Mouse (Mus musculus) CH12.LX (cell line): ENCODE results near the gene Isg20l2. TPM values are rescaled to one million over a fixed set of nuclear protein-coding genes. Genes with fewer than 3 reads are reported as not detected.

Source experiments
- DNase-seq: peaks from one replicate; pipeline ENCODE4 v3.0.0-alpha.2; 2013; ENCODE audit errors: extremely low read depth
- H3K27ac ChIP-seq: 2 replicates; pipeline ENCODE4 v1.5.1; 2012; ENCODE audit warnings: low read depth, mild to moderate bottlenecking, control low read depth, moderate library complexity; ENCODE audit not compliant: insufficient read depth
- H3K27me3 ChIP-seq: replicated peaks from 2 replicates; pipeline ENCODE3; 2012; ENCODE audit warnings: inconsistent platforms
- H3K36me3 ChIP-seq, 2 experiments: replicated peaks in 1 of 2; 2 replicates each; pipeline versions ENCODE3 to v1.6.1; 2012; ENCODE audit warnings: inconsistent platforms in 1 of 2, low read length in 1 of 2, mild to moderate bottlenecking in 1 of 2, mixed read lengths in 1 of 2, moderate library complexity in 1 of 2; ENCODE audit not compliant: control insufficient read depth in 1 of 2, insufficient read depth in 1 of 2
- H3K4me1 ChIP-seq, 2 experiments: 2 replicates each; pipeline ENCODE4 v1.6.1; 2012; ENCODE audit warnings: inconsistent platforms in 1 of 2, moderate library complexity in 1 of 2; ENCODE audit not compliant: insufficient read depth in 2 of 2, control insufficient read depth in 1 of 2
- H3K4me2 ChIP-seq: 2 replicates; pipeline ENCODE4 v1.6.1; 2012; ENCODE audit warnings: low read depth, mild to moderate bottlenecking, control low read depth; ENCODE audit not compliant: poor library complexity, insufficient read depth, severe bottlenecking
- H3K4me3 ChIP-seq, 3 experiments: fragments of 150-350 bp in 1 of 3; sonication (generic) in 1 of 3; replicated peaks in 1 of 3; 2 replicates each; pipeline versions ENCODE3 to v1.5.1; 2011 to 2012; ENCODE audit warnings: low read depth in 2 of 3, low read length in 2 of 3, mild to moderate bottlenecking in 2 of 3, moderate library complexity in 2 of 3, control low read depth in 1 of 3, improper control_type of control experiment in 1 of 3, inconsistent platforms in 1 of 3, mixed read lengths in 1 of 3; ENCODE audit not compliant: poor library complexity in 1 of 3
- H3K79me2 ChIP-seq: replicated peaks from 2 replicates; pipeline ENCODE4 v1.6.1; 2012; ENCODE audit warnings: mild to moderate bottlenecking, moderate library complexity; ENCODE audit not compliant: control insufficient read depth, poor library complexity, insufficient read depth, severe bottlenecking; ENCODE audit errors: extremely low read depth
- H3K9ac ChIP-seq: 2 replicates; pipeline ENCODE4 v1.6.1; 2012; ENCODE audit warnings: low read depth, mild to moderate bottlenecking, control low read depth, moderate library complexity; ENCODE audit not compliant: insufficient read depth
- H3K9me3 ChIP-seq: replicated peaks from 2 replicates; pipeline ENCODE3; 2012; ENCODE audit warnings: low read length, inconsistent platforms, mixed read lengths
- CHD1 ChIP-seq: IDR thresholded peaks from 2 replicates; pipeline ENCODE4 v1.6.1; 2012; ENCODE audit warnings: low read depth, low read length, improper control_type of control experiment, inconsistent platforms
- E2F4 ChIP-seq: IDR thresholded peaks from 2 replicates; pipeline ENCODE4 v1.6.1; 2011; ENCODE audit warnings: low read depth, low read length, improper control_type of control experiment; ENCODE audit not compliant: insufficient replicate concordance
- ELF1 ChIP-seq: IDR thresholded peaks from 2 replicates; pipeline ENCODE4 v1.6.1; 2014; ENCODE audit warnings: low read depth, mild to moderate bottlenecking, inconsistent platforms, low read length, improper control_type of control experiment
- HCFC1 ChIP-seq: IDR thresholded peaks from 2 replicates; pipeline ENCODE4 v1.6.1; 2012; ENCODE audit warnings: low read depth, mild to moderate bottlenecking, inconsistent platforms, low read length, improper control_type of control experiment
- JUN ChIP-seq: IDR thresholded peaks from 2 replicates; pipeline ENCODE4 v1.6.1; 2011; ENCODE audit warnings: low read depth, mild to moderate bottlenecking, low read length, improper control_type of control experiment, moderate library complexity; ENCODE audit not compliant: insufficient read depth
- KAT2A ChIP-seq: IDR thresholded peaks from 2 replicates; pipeline ENCODE4 v1.6.1; 2012; ENCODE audit warnings: low read length, improper control_type of control experiment, inconsistent platforms; ENCODE audit not compliant: insufficient replicate concordance
- MAFK ChIP-seq: IDR thresholded peaks from 2 replicates; pipeline ENCODE4 v1.6.1; 2011; ENCODE audit warnings: low read length, improper control_type of control experiment; ENCODE audit not compliant: insufficient replicate concordance
- MAZ ChIP-seq: IDR thresholded peaks from 2 replicates; pipeline ENCODE4 v1.6.1; 2012; ENCODE audit warnings: low read depth, mild to moderate bottlenecking, inconsistent platforms, low read length, improper control_type of control experiment, moderate library complexity
- MEF2A ChIP-seq: IDR thresholded peaks from 2 replicates; pipeline ENCODE4 v1.6.1; 2014; ENCODE audit warnings: low read depth, mild to moderate bottlenecking, inconsistent platforms, low read length, improper control_type of control experiment, borderline replicate concordance
- MYC ChIP-seq: IDR thresholded peaks from 2 replicates; pipeline ENCODE4 v1.6.1; 2011; ENCODE audit warnings: low read depth, mild to moderate bottlenecking, improper control_type of control experiment, low read length
- NELFE ChIP-seq: IDR thresholded peaks from 2 replicates; pipeline ENCODE4 v1.6.1; 2011; ENCODE audit warnings: low read depth, low read length, improper control_type of control experiment
- PAX5 ChIP-seq: IDR thresholded peaks from 2 replicates; pipeline ENCODE4 v1.6.1; 2012; ENCODE audit warnings: low read length, inconsistent platforms, mixed read lengths
- POLR2A ChIP-seq: IDR thresholded peaks from 2 replicates; pipeline ENCODE4 v1.6.1; 2011; ENCODE audit warnings: low read depth, mild to moderate bottlenecking, improper control_type of control experiment, low read length
- POLR2AphosphoS2 ChIP-seq: IDR thresholded peaks from 2 replicates; pipeline ENCODE4 v1.6.1; 2011; ENCODE audit warnings: low read depth, low read length, improper control_type of control experiment
- SMC3 ChIP-seq: IDR thresholded peaks from 2 replicates; pipeline ENCODE4 v1.6.1; 2011; ENCODE audit warnings: low read depth, low read length, improper control_type of control experiment
- USF2 ChIP-seq: conservative IDR thresholded peaks from 2 replicates; pipeline ENCODE4 v1.6.1; 2011; ENCODE audit warnings: low read depth, low read length, improper control_type of control experiment
- ZC3H11A ChIP-seq: IDR thresholded peaks from 2 replicates; pipeline ENCODE4 v1.6.1; 2012; ENCODE audit warnings: low read depth, mild to moderate bottlenecking, inconsistent platforms, low read length, improper control_type of control experiment
- ZMIZ1 ChIP-seq: IDR thresholded peaks from 2 replicates; pipeline ENCODE4 v1.6.1; 2012; ENCODE audit warnings: low read depth, mild to moderate bottlenecking, inconsistent platforms, low read length, improper control_type of control experiment
- ZNF384 ChIP-seq: IDR thresholded peaks from 2 replicates; pipeline ENCODE4 v1.6.1; 2012; ENCODE audit warnings: low read depth, low read length, improper control_type of control experiment, inconsistent platforms
- dilution Hi-C: fragments of 300-500 bp; cut with MboI; formaldehyde crosslinking; loops from 2 replicates; pipeline ENCODE4 v1.14.3; 2020; ENCODE audit warnings: low sequenced_read_pairs; ENCODE audit not compliant: extremely low pct_unique_long_range_greater_than_20kb, extremely low pct_ligation_motif_present
- in situ Hi-C: fragments of 300-500 bp; cut with MboI; formaldehyde crosslinking; loops from 3 replicates; pipeline ENCODE4 v1.14.3; 2019; ENCODE audit warnings: low sequenced_read_pairs, low pct_ligation_motif_present, low pct_unique_long_range_greater_than_20kb, mixed read lengths
- polyA plus RNA-seq: library from polyadenylated mRNA; unstranded; fragments of >175 nt; gene quantifications from 2 replicates; pipeline ENCODE4 v1.2.1, GENCODE M21; 2012; ENCODE audit warnings: low read depth; ENCODE audit not compliant: insufficient read length
- total RNA-seq, 2 experiments: library from RNA; depleted of rRNA; stranded (reverse); fragments of 300-350 nt in 1 of 2; fragments of >200 nt in 1 of 2; gene quantifications; 2 replicates each; pipeline ENCODE4 v1.2.3; 2012 to 2014

The Isg20l2 gene
- total and polyA plus RNA-seq, 3 experiments, result 40.8 to 68.8 (median 45.0) TPM

GRCm38 (mm10) chr3:87891481-87891880, 38.6 kb upstream of the Isg20l2 start:
- dilution Hi-C loops, result no loop called here
- Histone ChIP-seq H3K9ac (no peak overlapping the region), H3K36me3 (no peaks in the 10 kb centered on the region), H3K79me2 (no peaks in the 10 kb centered on the region)
- TF ChIP-seq MEF2A, result no peak
- TF ChIP-seq MAFK, result no peak
- no peak for TF ChIP-seq E2F4
- TF ChIP-seq HCFC1, result no peak
- no peak for TF ChIP-seq ZNF384
- no peak for TF ChIP-seq USF2
- TF ChIP-seq NELFE, result no peak
- TF ChIP-seq SMC3, result no peak
- TF ChIP-seq POLR2AphosphoS2, result no peak
- no peak for TF ChIP-seq PAX5
- no peak for TF ChIP-seq MYC
- TF ChIP-seq POLR2A, result no peak
- TF ChIP-seq ZC3H11A, result no peak
- TF ChIP-seq MAZ, result no peak
- TF ChIP-seq CHD1, result no peak
- no peak for TF ChIP-seq ELF1
- no peak for TF ChIP-seq ZMIZ1
- TF ChIP-seq, all 38 proteins: peak for 0
- Histone ChIP-seq H3K4me3 (no peak overlapping the region), H3K4me2 (no peak overlapping the region), H3K27me3 (no peaks in the 10 kb centered on the region), H3K9me3 (peaks cover 5% of the 10 kb centered on the region), H3K4me1 (peaks cover 2 to 3% of the 10 kb centered on the region in 2 experiments; a peak in 2 of 4 replicates), H3K27ac (no peak overlapping the region)
- no peak for DNase-seq
- in situ Hi-C loops, result no loop called here

- H3K9me3 ChIP-seq, result peaks cover under 1% of the 10 kb centered on the region
- H3K4me3 ChIP-seq, result no peak overlapping the region
- H3K27me3 ChIP-seq, result no peaks in the 10 kb centered on the region
- in situ Hi-C loops, result no loop called here
- no peak overlapping the region for H3K4me2 ChIP-seq
- no peak for DNase-seq
- dilution Hi-C loops, result no loop called here
- H3K79me2 ChIP-seq, result no peaks in the 10 kb centered on the region
- no peak for TF ChIP-seq KAT2A
- TF ChIP-seq ZC3H11A, result no peak
- no peak for TF ChIP-seq CHD1
- no peak for TF ChIP-seq NELFE
- no peak for TF ChIP-seq USF2
- no peak for TF ChIP-seq POLR2AphosphoS2
- TF ChIP-seq MAZ, result no peak
- no peak for TF ChIP-seq JUN
- no peak overlapping the region for H3K9ac ChIP-seq
- no peaks in the 10 kb centered on the region for H3K36me3 ChIP-seq
- H3K4me1 ChIP-seq, result no peaks in the 10 kb centered on the region
- H3K27ac ChIP-seq, result no peak overlapping the region
Measured at GRCm38 (mm10) chr3:87893367-87893905, 36.7 kb upstream of the Isg20l2 start.
